Mouse (Mus musculus): ENCODE measurements around the gene Prkra. TPM values are rescaled to one million over a fixed set of nuclear protein-coding genes. Genes with fewer than 3 reads are reported as not detected.

The Prkra gene
- polyA plus RNA-seq (2012; rRNA removed): 19.5 and 20.0 TPM in 2 replicates

DNA sequence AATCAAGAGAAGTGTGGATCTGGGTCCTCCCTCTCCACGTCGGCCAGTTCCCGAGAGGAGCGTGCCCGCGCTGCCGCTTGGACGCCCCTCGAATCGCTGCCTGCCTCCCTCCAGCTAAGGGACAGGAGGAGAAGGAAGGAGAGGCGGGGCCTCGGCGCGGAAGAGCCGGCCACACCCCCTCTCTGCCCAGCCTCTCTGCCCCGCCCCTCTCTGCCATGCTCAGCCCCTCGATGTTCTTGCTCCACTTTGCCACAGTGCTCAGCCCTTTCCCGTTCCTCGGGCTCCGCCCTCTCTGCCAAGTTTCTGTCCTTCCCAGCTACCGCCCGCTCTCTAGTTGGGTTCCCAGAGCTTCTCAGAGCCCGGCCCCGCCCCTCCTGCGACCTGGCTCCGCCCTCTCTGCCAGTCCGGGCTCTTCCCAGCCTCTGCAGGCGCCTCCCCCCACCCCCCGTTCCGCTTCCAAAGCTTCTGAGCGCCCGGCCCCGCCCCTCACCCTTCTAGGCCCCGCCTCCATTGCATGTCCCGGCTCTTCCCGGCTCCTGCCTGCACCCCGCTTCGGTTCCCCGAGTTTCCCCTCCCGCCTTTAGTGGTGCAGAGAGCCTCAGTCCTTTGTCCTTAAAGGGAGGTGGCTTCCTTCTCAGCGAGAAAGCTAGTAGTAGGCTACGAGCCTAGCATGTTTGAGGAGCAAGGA, at the start of gene Prkra, which contains the start of gene Pjvk:
Gene Prkra, minus strand, starts transcription at position 133 of the 688 bp plus-strand sequence.
Gene Pjvk, plus strand, starts transcription at position 594 of the 688 bp plus-strand sequence.
- Histone ChIP-seq H3K27ac (ENCODE audit: insufficient read depth, low read length) (no peak within 1 kb of the TSS), H3K4me3 (ENCODE audit: insufficient read depth, low read length) (peak within 1 kb of the TSS; percentile 79), H3K4me1 (ENCODE audit: control insufficient read depth, insufficient read depth, low read length) (peaks cover 2% of the 10 kb centered on the region; the same call in 1 of the 2 replicates)
- no peak for TF ChIP-seq CTCF (IDR thresholded peaks at IDR 0.05; ENCODE audit: extremely low read depth, insufficient read depth, low read length)
- TF ChIP-seq POLR2A (IDR thresholded peaks at IDR 0.05; ENCODE audit: extremely low read depth, insufficient read depth, low read length): peak; percentile 79; the same call in 1 of the 2 replicates

DNA sequence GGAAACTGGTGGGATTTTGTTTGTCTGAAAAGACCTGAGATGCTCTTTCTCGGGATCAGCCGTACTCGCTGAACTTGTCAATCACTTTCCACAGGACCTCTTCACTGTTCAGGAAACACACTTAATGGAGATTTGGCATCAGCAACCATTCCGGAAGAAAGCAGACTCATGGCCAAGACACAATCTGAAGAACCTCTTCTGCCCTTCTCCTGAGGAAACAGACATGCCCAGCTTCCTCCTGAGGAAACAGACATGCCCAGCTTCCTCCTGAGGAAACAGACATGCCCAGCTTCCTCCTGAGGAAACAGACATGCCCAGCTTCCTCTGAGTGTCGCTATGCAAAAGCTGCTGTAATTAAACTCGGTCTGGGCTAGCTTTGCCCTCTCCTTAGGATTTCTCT, 47.5 kb upstream of the Prkra start:
- Histone ChIP-seq H3K4me1 (ENCODE audit: control insufficient read depth, insufficient read depth, low read length) (peaks cover 3% of the 10 kb centered on the region; the same call in 1 of the 2 replicates), H3K27ac (ENCODE audit: insufficient read depth, low read length) (no peak overlapping the region), H3K4me3 (ENCODE audit: insufficient read depth, low read length) (no peak overlapping the region)
- TF ChIP-seq POLR2A (IDR thresholded peaks at IDR 0.05; ENCODE audit: extremely low read depth, insufficient read depth, low read length) (no peak), CTCF (IDR thresholded peaks at IDR 0.05; ENCODE audit: extremely low read depth, insufficient read depth, low read length) (no peak)

GRCm38 (mm10) chr2:76693765-76694164, 46.0 kb upstream of the Prkra start:
- TF ChIP-seq CTCF (IDR thresholded peaks at IDR 0.05; ENCODE audit: extremely low read depth, insufficient read depth, low read length) (no peak), POLR2A (IDR thresholded peaks at IDR 0.05; ENCODE audit: extremely low read depth, insufficient read depth, low read length) (no peak)
- Histone ChIP-seq H3K4me1 (ENCODE audit: control insufficient read depth, insufficient read depth, low read length) (peaks cover 3% of the 10 kb centered on the region; the same call in 1 of the 2 replicates), H3K4me3 (ENCODE audit: insufficient read depth, low read length) (no peak overlapping the region), H3K27ac (ENCODE audit: insufficient read depth, low read length) (no peak overlapping the region)

DNA sequence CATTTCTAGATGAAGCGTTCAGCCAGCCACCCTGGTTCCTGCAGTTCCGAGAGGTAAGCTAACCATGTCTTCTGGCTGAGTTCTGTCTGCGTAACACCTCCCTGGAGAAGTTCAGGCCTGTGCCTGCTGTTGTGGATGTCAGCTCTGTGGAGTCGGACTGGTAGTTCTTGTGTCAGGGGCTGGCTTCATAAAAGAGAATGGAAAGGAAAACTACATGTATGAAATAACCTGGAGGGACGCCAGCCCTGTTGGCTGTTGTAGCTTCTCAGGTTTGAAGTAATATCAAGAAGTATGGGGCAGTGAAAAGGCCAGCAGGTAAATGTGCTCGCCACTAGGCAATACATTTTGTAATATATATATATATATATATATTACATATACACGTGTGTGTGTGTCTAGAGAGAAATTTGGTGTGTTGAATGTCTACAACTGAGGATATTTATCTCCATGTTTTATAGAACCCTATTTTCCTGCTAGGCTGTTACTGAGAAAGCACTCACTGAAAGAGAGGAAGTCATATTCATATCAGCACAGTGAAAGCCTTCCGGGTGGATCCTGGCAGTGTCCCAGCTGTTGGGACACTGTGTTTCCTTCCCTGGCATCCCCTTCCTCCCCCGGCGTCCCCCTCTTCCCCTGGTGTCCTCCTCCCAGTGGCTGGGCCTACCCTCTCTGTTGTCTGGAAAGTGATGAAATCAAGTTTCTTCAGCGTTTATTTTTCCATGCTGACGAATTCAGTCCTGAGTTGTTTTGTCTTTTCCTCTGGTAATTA, 42.8 kb upstream of the Prkra start:
- Histone ChIP-seq H3K4me3 (ENCODE audit: insufficient read depth, low read length) (no peak overlapping the region), H3K4me1 (ENCODE audit: control insufficient read depth, insufficient read depth, low read length) (peaks cover 3% of the 10 kb centered on the region; the same call in 1 of the 2 replicates), H3K27ac (ENCODE audit: insufficient read depth, low read length) (no peak overlapping the region)
- TF ChIP-seq POLR2A (IDR thresholded peaks at IDR 0.05; ENCODE audit: extremely low read depth, insufficient read depth, low read length) (no peak), CTCF (IDR thresholded peaks at IDR 0.05; ENCODE audit: extremely low read depth, insufficient read depth, low read length) (no peak)

DNA sequence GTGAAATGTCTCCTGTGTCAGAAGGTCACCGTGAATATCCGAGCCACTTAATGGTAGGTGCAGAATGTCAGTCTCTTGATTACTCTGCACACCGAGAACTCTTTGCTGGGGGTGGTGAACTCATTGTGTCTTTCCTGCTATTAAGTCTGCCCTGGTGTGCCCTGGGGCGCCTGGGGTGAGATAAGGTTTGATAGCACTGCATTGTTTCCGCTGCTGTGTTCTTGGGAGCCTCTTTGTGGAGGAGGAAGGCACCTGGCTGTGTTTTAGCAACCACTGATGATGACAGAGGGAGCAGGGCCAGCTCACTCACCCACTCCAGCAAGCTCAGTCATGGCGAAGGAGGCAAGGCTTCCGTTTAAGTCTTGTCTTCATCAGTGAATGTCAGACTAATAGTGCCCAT, 40.3 kb upstream of the Prkra start:
- TF ChIP-seq POLR2A (IDR thresholded peaks at IDR 0.05; ENCODE audit: extremely low read depth, insufficient read depth, low read length) (no peak), CTCF (IDR thresholded peaks at IDR 0.05; ENCODE audit: extremely low read depth, insufficient read depth, low read length) (no peak)
- no peak overlapping the region for H3K27ac ChIP-seq (ENCODE audit: insufficient read depth, low read length)

DNA sequence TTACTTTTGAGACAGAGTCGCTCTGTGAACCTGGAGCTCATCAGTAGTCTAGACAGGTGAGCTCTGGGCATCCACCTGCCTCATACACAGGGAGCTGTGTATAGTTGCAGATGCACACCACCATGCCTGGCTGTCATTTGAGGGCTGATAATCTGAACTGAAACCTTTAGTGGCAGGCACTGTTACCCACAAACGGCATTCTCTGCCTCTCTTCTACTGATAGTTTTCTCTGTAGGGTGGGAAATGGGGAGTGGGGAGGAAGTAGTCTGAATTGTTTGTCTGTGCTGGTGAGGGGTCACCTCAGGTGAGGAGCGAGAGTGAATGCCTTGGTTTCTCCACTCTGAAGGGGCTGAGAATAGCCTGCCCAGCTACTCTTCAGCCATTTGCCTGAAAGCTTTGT, 39.8 kb upstream of the Prkra start:
- Histone ChIP-seq H3K4me1 (ENCODE audit: control insufficient read depth, insufficient read depth, low read length) (no peaks in the 10 kb centered on the region), H3K27ac (ENCODE audit: insufficient read depth, low read length) (no peak overlapping the region), H3K4me3 (ENCODE audit: insufficient read depth, low read length) (no peak overlapping the region)
- TF ChIP-seq CTCF (IDR thresholded peaks at IDR 0.05; ENCODE audit: extremely low read depth, insufficient read depth, low read length): no peak
- TF ChIP-seq POLR2A (IDR thresholded peaks at IDR 0.05; ENCODE audit: extremely low read depth, insufficient read depth, low read length): no peak

More for the DNA sequence above, 40.3 kb upstream of the Prkra start:
- peaks cover under 1% of the 10 kb centered on the region; the same call in 1 of the 2 replicates for H3K4me1 ChIP-seq (ENCODE audit: control insufficient read depth, insufficient read depth, low read length)
- H3K4me3 ChIP-seq (ENCODE audit: insufficient read depth, low read length): no peak overlapping the region

GRCm38 (mm10) chr2:76686986-76687385, 39.2 kb upstream of the Prkra start:
- no peak overlapping the region for H3K27ac ChIP-seq (ENCODE audit: insufficient read depth, low read length)
- TF ChIP-seq POLR2A (IDR thresholded peaks at IDR 0.05; ENCODE audit: extremely low read depth, insufficient read depth, low read length): no peak
- TF ChIP-seq CTCF (IDR thresholded peaks at IDR 0.05; ENCODE audit: extremely low read depth, insufficient read depth, low read length): no peak
- no peaks in the 10 kb centered on the region for H3K4me1 ChIP-seq (ENCODE audit: control insufficient read depth, insufficient read depth, low read length)

DNA sequence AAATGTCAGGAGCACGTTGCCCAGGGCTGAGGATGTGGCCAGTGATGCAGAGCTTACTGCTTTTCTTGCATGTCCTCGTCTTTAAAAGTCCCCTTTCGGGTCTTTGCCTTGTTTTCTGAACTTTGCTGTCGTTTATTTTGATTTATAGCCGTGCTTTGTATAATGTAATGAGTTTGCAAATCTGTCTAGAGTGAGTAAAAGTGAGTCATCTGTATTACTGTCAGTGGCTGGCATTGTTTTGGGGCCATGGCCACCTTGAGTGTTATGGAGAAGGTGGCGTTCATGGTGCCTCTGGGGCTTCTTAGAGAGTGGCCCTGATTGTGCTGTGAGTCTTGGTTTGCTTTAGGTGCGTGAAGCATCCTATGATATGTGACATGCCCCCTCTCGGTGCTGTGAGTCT, 34.5 kb upstream of the Prkra start:
- H3K27ac ChIP-seq (ENCODE audit: insufficient read depth, low read length): no peak overlapping the region
- H3K4me1 ChIP-seq (ENCODE audit: control insufficient read depth, insufficient read depth, low read length): peaks cover 1% of the 10 kb centered on the region; the same call in 1 of the 2 replicates
- TF ChIP-seq CTCF (IDR thresholded peaks at IDR 0.05; ENCODE audit: extremely low read depth, insufficient read depth, low read length) (no peak), POLR2A (IDR thresholded peaks at IDR 0.05; ENCODE audit: extremely low read depth, insufficient read depth, low read length) (no peak)
- H3K4me3 ChIP-seq (ENCODE audit: insufficient read depth, low read length): no peak overlapping the region

More at GRCm38 (mm10) chr2:76686986-76687385, 39.2 kb upstream of the Prkra start:
- no peak overlapping the region for H3K4me3 ChIP-seq (ENCODE audit: insufficient read depth, low read length)

DNA sequence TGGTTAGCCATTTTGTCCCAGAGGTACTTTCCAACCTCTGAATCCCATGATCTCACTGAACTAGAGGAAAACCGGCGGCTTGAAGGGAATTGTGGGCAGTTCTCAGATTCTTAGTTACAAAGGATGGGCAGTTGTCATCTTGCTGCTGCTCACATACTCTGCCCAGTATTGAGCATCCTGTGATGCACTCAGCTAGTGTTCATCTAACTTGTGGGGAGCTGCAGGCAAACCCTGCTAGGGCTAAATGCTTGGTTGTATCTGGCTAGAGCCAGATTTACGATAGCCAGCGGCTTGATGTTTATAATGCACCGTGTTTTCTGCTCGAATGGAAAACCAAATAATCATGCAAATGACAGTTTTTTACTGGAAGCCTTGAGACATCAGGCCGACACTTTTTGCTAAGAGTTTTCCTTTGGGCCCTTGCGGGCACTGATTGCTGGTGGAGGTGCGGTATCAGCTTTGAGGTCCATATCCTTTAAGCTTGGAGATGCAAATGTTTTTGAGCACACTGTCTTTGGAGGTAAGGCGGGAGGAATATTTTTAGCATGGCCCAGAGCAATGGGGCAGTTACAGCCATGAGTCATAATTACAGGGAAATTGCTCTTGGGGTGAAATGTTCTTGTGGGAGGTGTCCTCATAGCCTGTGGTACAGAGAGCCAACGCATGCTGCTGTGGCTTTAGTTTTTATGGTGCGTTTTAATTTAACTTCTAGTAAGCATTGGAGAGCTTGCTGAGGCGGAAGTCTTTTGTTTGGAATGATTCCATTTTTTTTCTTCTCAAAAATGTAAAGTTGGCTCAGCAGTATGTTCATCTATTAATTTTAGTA, 28.8 kb upstream of the Prkra start:
- Histone ChIP-seq H3K27ac (ENCODE audit: insufficient read depth, low read length) (no peak overlapping the region), H3K4me1 (ENCODE audit: control insufficient read depth, insufficient read depth, low read length) (peaks cover 5% of the 10 kb centered on the region; the same call in 1 of the 2 replicates), H3K4me3 (ENCODE audit: insufficient read depth, low read length) (no peak overlapping the region; the same call in 1 of the 2 replicates)
- TF ChIP-seq CTCF (IDR thresholded peaks at IDR 0.05; ENCODE audit: extremely low read depth, insufficient read depth, low read length) (no peak), POLR2A (IDR thresholded peaks at IDR 0.05; ENCODE audit: extremely low read depth, insufficient read depth, low read length) (no peak)
